Mouse (Mus musculus) embryonic facial prominence, embryonic 14.5 days (tissue): ENCODE measurements at regions not wholly inside any gene's neighbourhood (a gene's known extent, or its start where the extent isn't known, plus 50 kb on each side); places are given as distances from the start of the nearest gene placed in this dataset.

Experiments used
- ATAC-seq: fragments of 200-750 bp; cut with Nextera tagmentation; 2 replicates; pipeline ENCODE4 v1.8.0; 2017; ENCODE audit warnings: low read depth, moderate number of reproducible peaks, moderate TSS enrichment
- DNase-seq: peaks from one replicate; pipeline ENCODE4 v3.0.0-alpha.2; 2015; ENCODE audit warnings: low spot score
- H3K27ac ChIP-seq: fragments of 300-500 bp; sonication (generic); replicated peaks from 2 replicates; pipeline ENCODE4 v1.5.1; 2014; ENCODE audit warnings: low read depth, mild to moderate bottlenecking, low read length, moderate library complexity
- H3K27me3 ChIP-seq: fragments of 300-500 bp; sonication (generic); replicated peaks from 2 replicates; pipeline ENCODE4 v1.6.1; 2014; ENCODE audit warnings: low read length; ENCODE audit not compliant: control insufficient read depth, insufficient read depth
- H3K36me3 ChIP-seq: fragments of 300-500 bp; sonication (generic); 2 replicates; pipeline ENCODE4 v1.6.1; 2014; ENCODE audit warnings: low read length, mixed read lengths; ENCODE audit not compliant: control insufficient read depth, insufficient read depth
- H3K4me1 ChIP-seq: fragments of 300-500 bp; sonication (generic); 2 replicates; pipeline ENCODE4 v1.6.1; 2014; ENCODE audit warnings: antibody characterized with exemption, low read length; ENCODE audit not compliant: control insufficient read depth, insufficient read depth
- H3K4me2 ChIP-seq: fragments of 300-500 bp; sonication (generic); 2 replicates; pipeline ENCODE4 v1.6.1; 2014; ENCODE audit warnings: low read depth, mild to moderate bottlenecking, low read length, moderate library complexity, mixed read lengths
- H3K4me3 ChIP-seq: fragments of 300-500 bp; sonication (generic); 2 replicates; pipeline ENCODE4 v1.5.1; 2014; ENCODE audit warnings: low read depth, mild to moderate bottlenecking, low read length
- H3K9ac ChIP-seq: fragments of 300-500 bp; sonication (generic); 2 replicates; pipeline ENCODE4 v1.6.1; 2014; ENCODE audit warnings: low read depth, mild to moderate bottlenecking, low read length, moderate library complexity, mixed read lengths
- H3K9me3 ChIP-seq: fragments of 300-500 bp; sonication (generic); 2 replicates; pipeline ENCODE4 v1.6.1; 2016; ENCODE audit warnings: low read length; ENCODE audit not compliant: control insufficient read depth
- WGBS: fragments of 180-500 bp; shearing (Covaris S2); extraction: QIAGEN DNeasy Blood & Tissue Kit; methylation state at CpG from one replicate; pipeline ENCODE4 v1.1.7; 2014; 5-methylcytosine and 5-hydroxymethylcytosine counted together

- ATAC-seq (no peak), DNase-seq (no peak)
- H3K9ac ChIP-seq = no peak overlapping the region
- no peaks in the 10 kb centered on the region for H3K36me3 ChIP-seq
- WGBS = 84% methylated on average over 4 of the region's 4 CpGs
- H3K27ac ChIP-seq = no peak overlapping the region
- no peak overlapping the region for H3K4me3 ChIP-seq
- H3K27me3 ChIP-seq = no peaks in the 10 kb centered on the region
- no peaks in the 10 kb centered on the region for H3K4me1 ChIP-seq
- no peaks in the 10 kb centered on the region for H3K9me3 ChIP-seq
- no peak overlapping the region for H3K4me2 ChIP-seq
These were observed 61.2 kb downstream of the Ascl1 start for GRCm38 (mm10) chr10:87432306-87432705.

- peak; percentile 19 for DNase-seq
- Histone ChIP-seq H3K36me3 (no peaks in the 10 kb centered on the region), H3K27me3 (no peaks in the 10 kb centered on the region), H3K9ac (no peak overlapping the region), H3K4me2 (no peak overlapping the region), H3K9me3 (no peaks in the 10 kb centered on the region), H3K27ac (no peak overlapping the region), H3K4me3 (no peak overlapping the region), H3K4me1 (no peaks in the 10 kb centered on the region)
- ATAC-seq = no peak
- WGBS = 13% methylated on average over 6 of the region's 6 CpGs
These were observed 73.5 kb downstream of the Ascl1 start for GRCm38 (mm10) chr10:87419940-87420385.

DNA sequence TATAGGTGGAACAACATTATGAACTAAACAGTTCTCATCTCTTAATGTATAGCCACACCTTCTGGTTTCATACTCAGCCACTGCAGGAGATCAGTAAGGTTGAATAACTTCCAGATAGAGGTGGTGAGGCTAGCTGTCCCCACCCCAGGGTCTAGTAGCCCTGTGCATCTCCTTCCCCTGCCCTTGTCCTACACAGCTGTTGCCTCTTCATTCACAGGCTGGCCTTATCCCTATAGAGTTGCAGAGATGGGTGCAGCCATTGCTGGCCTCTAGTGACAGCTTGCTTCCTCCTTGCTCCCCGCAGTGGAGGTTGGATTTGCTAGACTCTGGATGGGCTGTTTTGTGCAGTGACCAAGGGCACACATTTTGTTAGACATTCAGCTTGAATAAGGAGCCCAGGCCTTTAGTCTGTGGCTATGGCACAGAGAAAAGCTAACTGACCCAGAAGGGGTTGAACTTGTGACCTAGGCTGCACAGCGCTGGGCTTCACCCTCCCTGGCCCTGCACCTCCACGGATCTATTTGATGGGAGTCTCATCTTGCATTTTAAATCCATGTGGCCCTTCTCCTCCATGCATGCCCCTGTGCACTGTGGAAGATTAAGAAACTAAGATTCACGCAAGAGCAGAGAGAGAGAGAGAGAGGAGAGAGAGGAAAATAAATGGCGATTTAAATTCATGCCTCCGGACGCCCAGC lies 74.1 kb downstream of the Ascl1 start:
- Histone ChIP-seq H3K4me3 (no peak overlapping the region), H3K9me3 (no peaks in the 10 kb centered on the region), H3K36me3 (no peaks in the 10 kb centered on the region), H3K27ac (no peak overlapping the region), H3K4me1 (no peaks in the 10 kb centered on the region), H3K27me3 (no peaks in the 10 kb centered on the region), H3K4me2 (no peak overlapping the region), H3K9ac (no peak overlapping the region)
- DNase-seq (no peak), ATAC-seq (no peak)
- 29% methylated on average over 7 of the region's 7 CpGs for whole genome bisulfite sequencing

- Histone ChIP-seq H3K4me3 (no peak overlapping the region), H3K27ac (no peak overlapping the region), H3K9ac (no peak overlapping the region), H3K4me2 (no peak overlapping the region), H3K27me3 (no peaks in the 10 kb centered on the region), H3K9me3 (no peaks in the 10 kb centered on the region), H3K4me1 (no peaks in the 10 kb centered on the region), H3K36me3 (no peaks in the 10 kb centered on the region)
- whole genome bisulfite sequencing = 62% methylated on average over 15 of the region's 15 CpGs
- DNase-seq = peak; percentile 52
- peak; percentile 84; the same call in 1 of the 2 replicates for ATAC-seq
These were observed 99.1 kb downstream of the Ascl1 start for GRCm38 (mm10) chr10:87394296-87394921.

DNA sequence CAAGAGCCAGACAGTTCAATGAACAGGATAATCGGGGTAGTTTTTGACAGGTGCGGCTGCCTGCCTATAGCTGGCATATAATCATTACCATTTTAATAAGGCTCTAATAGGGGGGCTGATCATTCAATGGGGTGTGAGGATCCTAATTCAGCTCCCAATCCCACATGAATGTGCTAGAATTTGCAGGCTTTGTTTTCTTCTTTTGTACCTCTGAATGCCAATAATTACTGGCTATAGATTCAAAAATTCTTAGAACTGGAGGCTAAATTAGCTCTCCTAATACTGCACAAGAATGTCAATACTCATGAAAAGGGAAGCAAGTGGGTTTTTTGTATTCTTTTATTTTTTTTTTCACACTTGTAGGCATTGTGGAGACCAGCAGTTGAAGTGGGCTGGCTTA lies 104.3 kb downstream of the Ascl1 start:
- Histone ChIP-seq H3K27me3 (no peaks in the 10 kb centered on the region), H3K27ac (no peak overlapping the region), H3K9me3 (no peaks in the 10 kb centered on the region), H3K9ac (no peak overlapping the region), H3K4me2 (no peak overlapping the region), H3K4me1 (no peaks in the 10 kb centered on the region), H3K4me3 (no peak overlapping the region), H3K36me3 (no peaks in the 10 kb centered on the region)
- 85% methylated on average over 2 of the region's 2 CpGs for WGBS
- no peak for DNase-seq
- no peak for ATAC-seq

DNA sequence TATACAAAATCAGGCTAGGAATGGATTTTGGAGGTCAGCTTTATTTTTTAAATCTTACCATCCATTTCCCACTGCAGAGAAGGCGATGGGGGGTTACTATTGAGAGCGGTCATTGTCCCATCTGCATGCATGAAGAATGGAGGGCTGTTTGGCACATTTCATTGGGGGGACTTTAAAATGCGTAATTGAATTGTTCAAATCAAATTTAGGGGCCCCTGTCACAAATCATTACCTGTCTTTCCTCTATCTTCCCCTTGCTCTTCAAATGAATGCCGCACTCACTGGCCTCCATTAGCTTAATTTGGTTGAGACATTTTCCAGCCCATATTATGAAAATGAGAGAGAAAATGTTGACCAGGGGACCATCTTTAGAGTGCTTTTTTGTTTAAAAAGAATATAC lies 108.2 kb downstream of the Ascl1 start:
- H3K4me2 ChIP-seq = no peak overlapping the region
- no peaks in the 10 kb centered on the region for H3K27me3 ChIP-seq
- H3K27ac ChIP-seq = no peak overlapping the region
- no peak overlapping the region for H3K4me3 ChIP-seq
- H3K36me3 ChIP-seq = no peaks in the 10 kb centered on the region
- H3K9me3 ChIP-seq = no peaks in the 10 kb centered on the region
- DNase-seq (no peak), ATAC-seq (no peak)
- H3K4me1 ChIP-seq = no peaks in the 10 kb centered on the region
- WGBS = 90% methylated on average over 4 of the region's 4 CpGs
- H3K9ac ChIP-seq = no peak overlapping the region

DNA sequence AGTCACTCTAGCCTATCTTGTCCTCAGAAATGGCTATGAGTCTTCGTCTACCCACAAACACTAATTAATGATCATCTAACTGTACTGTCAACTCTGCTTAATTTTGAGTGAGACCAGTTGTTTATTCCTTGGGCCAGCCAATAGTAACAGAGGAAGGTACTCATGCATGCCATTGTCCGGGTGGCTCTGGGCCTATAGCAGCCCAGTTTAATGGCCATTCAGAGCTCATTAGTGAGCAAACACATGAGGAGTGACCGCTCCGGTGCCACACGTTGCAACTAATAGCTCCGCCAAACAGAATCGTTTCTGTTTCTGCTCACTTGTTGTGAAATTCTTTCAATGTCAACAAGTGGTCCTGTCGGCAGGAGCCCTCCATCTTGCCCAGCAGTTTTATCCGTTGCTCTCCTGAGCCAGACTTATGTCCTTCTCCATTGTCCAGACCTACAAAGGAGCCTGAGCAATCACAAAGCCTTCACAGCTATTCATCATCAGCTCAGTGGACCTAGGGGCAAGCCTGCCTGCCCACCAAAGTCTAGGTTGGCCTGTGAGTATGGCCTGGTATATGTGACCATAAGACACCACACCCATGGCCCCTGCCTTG lies 108.8 kb downstream of the Ascl1 start:
- Histone ChIP-seq H3K27ac (no peak overlapping the region), H3K4me2 (no peak overlapping the region), H3K27me3 (no peaks in the 10 kb centered on the region), H3K9ac (no peak overlapping the region), H3K9me3 (no peaks in the 10 kb centered on the region), H3K4me3 (no peak overlapping the region), H3K36me3 (no peaks in the 10 kb centered on the region), H3K4me1 (no peaks in the 10 kb centered on the region)
- 85% methylated on average over 9 of the region's 9 CpGs for WGBS
- peak; percentile 91; the same call in 1 of the 2 replicates for ATAC-seq
- peak; percentile 66 for DNase-seq

DNA sequence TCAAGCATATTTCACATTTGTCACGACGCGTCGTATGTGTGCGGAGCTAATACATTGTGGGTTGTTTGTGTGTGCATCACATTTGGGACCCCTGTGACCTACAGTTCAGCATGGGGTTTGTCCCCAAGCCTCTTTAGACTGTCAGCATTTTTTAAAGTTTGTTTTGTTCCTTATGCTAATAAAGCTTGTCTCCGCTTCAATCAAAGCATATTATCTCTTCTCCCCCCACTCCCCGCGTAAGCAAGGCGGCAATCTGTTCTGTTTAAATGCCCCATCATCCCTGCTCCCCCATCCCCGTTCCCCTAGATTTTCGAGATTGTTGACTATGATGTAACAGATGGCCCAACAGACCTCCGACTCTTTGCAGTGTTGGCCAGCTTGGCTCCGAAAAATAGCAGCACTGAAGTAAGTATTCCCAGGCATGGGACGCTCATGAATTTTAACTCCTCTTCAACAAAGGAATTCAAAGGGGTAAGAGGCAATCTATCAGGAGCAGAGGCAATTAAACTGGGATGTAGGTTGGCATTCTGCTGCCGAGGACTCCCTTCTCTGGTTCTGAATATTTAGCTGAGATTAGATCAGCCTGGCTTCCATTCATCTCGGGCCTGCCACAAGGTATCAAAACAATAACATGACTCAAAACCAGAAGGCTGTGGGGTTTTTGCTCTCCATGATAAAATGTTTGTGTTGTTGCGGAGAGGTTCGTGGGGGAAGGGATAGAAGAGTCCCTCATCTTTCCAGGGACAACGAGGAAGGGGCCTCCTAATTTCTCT lies 141.9 kb downstream of the Ascl1 start:
- Histone ChIP-seq H3K4me1 (no peaks in the 10 kb centered on the region), H3K27me3 (no peaks in the 10 kb centered on the region), H3K4me2 (no peak overlapping the region), H3K4me3 (no peak overlapping the region), H3K9ac (no peak overlapping the region), H3K27ac (no peak overlapping the region), H3K36me3 (no peaks in the 10 kb centered on the region), H3K9me3 (no peaks in the 10 kb centered on the region)
- DNase-seq (peak; percentile 4), ATAC-seq (no peak)
- WGBS = 64% methylated on average over 19 of the region's 19 CpGs
